Mouse (Mus musculus) hindbrain, embryonic 10.5 days (tissue): ENCODE results near the gene Pcyt2. TPM values are rescaled to one million over a fixed set of nuclear protein-coding genes. Genes with fewer than 3 reads are reported as not detected.
"Not testable (repeated sequence)": the region's sequence is repeated elsewhere in the genome, so short reads cannot be mapped to it uniquely, and the experiment has no call there.

ENCODE experiments used
- DNase-seq: peaks from one replicate; pipeline ENCODE4 v3.0.0-alpha.2; 2017; ENCODE audit warnings: low spot score
- H3K27ac ChIP-seq: fragments of 300-500 bp; sonication (generic); 2 replicates; pipeline ENCODE4 v1.5.1; 2016; ENCODE audit warnings: mild to moderate bottlenecking, moderate library complexity
- H3K27me3 ChIP-seq: fragments of 300-500 bp; sonication (generic); 2 replicates; pipeline ENCODE4 v1.6.1; 2016; ENCODE audit warnings: mild to moderate bottlenecking; ENCODE audit not compliant: poor library complexity, insufficient read depth, severe bottlenecking
- H3K36me3 ChIP-seq: fragments of 300-500 bp; sonication (generic); 2 replicates; pipeline ENCODE4 v1.6.1; 2016; ENCODE audit warnings: mild to moderate bottlenecking, moderate library complexity
- H3K4me1 ChIP-seq: fragments of 300-500 bp; sonication (generic); replicated peaks from 2 replicates; pipeline ENCODE4 v1.6.1; 2016; ENCODE audit warnings: mild to moderate bottlenecking
- H3K4me3 ChIP-seq: fragments of 300-500 bp; sonication (generic); 2 replicates; pipeline ENCODE4 v1.5.1; 2016; ENCODE audit warnings: mild to moderate bottlenecking, moderate library complexity
- H3K9me3 ChIP-seq: fragments of 300-500 bp; sonication (generic); 2 replicates; pipeline ENCODE4 v1.6.1; 2016; ENCODE audit warnings: mild to moderate bottlenecking, moderate library complexity
- WGBS: fragments of 180-500 bp; shearing (Covaris S2); methylation state at CpG from one replicate; pipeline ENCODE4 v1.1.7; 2016; 5-methylcytosine and 5-hydroxymethylcytosine counted together
- polyA plus RNA-seq: library from polyadenylated mRNA; unstranded; fragments of >200 nt; fragmentation: Nextera tagmentation; extraction: Ambion mirVana; gene quantifications from 2 replicates; pipeline ENCODE4 v1.2.1, GENCODE M21; 2016

Pcyt2 gene
- polyA plus RNA-seq, 1 experiment from 2014 or later = 160 TPM

- DNase-seq = no peak
- H3K27ac ChIP-seq = no peak overlapping the region
- peaks cover 87% of the 10 kb centered on the region for H3K36me3 ChIP-seq
- H3K9me3 ChIP-seq = no peaks in the 10 kb centered on the region
- H3K27me3 ChIP-seq = peaks cover 35% of the 10 kb centered on the region
- no peak overlapping the region for H3K4me3 ChIP-seq
- peaks cover 28% of the 10 kb centered on the region for H3K4me1 ChIP-seq
- WGBS = 90% methylated on average over 7 of the region's 7 CpGs
Measured at GRCm38 (mm10) chr11:120605667-120606066, 12.1 kb downstream of the Pcyt2 start.

- WGBS = 90% methylated on average over 2 of the region's 2 CpGs
- Histone ChIP-seq H3K36me3 (peaks cover 79% of the 10 kb centered on the region), H3K27me3 (peaks cover 22% of the 10 kb centered on the region)
Measured at GRCm38 (mm10) chr11:120603545-120603944, 14.2 kb downstream of the Pcyt2 start.

GRCm38 (mm10) chr11:120600716-120601115 lies 17.0 kb downstream of the Pcyt2 start:
- H3K9me3 ChIP-seq = no peaks in the 10 kb centered on the region
- H3K36me3 ChIP-seq = peaks cover 77% of the 10 kb centered on the region
- no peak overlapping the region for H3K4me3 ChIP-seq
- 96% methylated on average over 3 of the region's 3 CpGs for WGBS
- no peaks in the 10 kb centered on the region for H3K27me3 ChIP-seq
- no peak overlapping the region for H3K27ac ChIP-seq
- no peak for DNase-seq
- peaks cover 35% of the 10 kb centered on the region for H3K4me1 ChIP-seq

More at GRCm38 (mm10) chr11:120603545-120603944, 14.2 kb downstream of the Pcyt2 start:
- H3K27ac ChIP-seq = no peak overlapping the region
- peaks cover 32% of the 10 kb centered on the region for H3K4me1 ChIP-seq
- H3K4me3 ChIP-seq = no peak overlapping the region
- no peaks in the 10 kb centered on the region for H3K9me3 ChIP-seq
- DNase-seq = no peak

DNA sequence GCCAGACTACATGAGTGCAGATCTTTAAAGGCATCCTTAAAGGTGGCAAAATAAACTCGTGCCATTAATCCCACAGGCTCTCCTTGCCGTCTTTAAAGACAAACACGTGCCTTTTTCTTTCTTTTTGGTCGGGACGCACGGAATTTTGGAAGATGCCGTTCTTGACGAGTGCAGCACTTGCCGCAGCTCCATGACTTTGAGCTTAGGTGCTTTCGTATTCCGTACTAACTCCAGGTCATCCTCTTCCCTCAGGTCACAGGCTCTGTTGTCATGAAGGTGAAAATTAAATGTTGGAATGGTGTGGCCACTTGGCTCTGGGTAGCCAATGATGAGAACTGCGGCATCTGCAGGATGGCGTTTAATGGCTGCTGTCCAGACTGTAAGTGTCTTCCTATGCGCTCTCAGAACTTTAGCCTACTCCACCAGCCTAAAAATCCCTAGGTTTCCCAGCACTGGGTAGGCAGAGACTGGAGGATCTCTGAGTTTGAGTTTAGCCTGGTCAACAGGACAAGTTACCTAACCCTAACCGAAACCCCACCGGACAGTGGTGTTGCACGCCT lies 18.7 kb downstream of the Pcyt2 start:
- H3K27ac ChIP-seq = peak overlapping the region; percentile 99
- H3K27me3 ChIP-seq = no peaks in the 10 kb centered on the region
- H3K4me3 ChIP-seq = peak overlapping the region; percentile 91
- H3K4me1 ChIP-seq = peaks cover 42% of the 10 kb centered on the region
- no peak for DNase-seq
- 53% methylated on average over 17 of the region's 17 CpGs for WGBS
- peaks cover 77% of the 10 kb centered on the region for H3K36me3 ChIP-seq
- no peaks in the 10 kb centered on the region for H3K9me3 ChIP-seq

DNA sequence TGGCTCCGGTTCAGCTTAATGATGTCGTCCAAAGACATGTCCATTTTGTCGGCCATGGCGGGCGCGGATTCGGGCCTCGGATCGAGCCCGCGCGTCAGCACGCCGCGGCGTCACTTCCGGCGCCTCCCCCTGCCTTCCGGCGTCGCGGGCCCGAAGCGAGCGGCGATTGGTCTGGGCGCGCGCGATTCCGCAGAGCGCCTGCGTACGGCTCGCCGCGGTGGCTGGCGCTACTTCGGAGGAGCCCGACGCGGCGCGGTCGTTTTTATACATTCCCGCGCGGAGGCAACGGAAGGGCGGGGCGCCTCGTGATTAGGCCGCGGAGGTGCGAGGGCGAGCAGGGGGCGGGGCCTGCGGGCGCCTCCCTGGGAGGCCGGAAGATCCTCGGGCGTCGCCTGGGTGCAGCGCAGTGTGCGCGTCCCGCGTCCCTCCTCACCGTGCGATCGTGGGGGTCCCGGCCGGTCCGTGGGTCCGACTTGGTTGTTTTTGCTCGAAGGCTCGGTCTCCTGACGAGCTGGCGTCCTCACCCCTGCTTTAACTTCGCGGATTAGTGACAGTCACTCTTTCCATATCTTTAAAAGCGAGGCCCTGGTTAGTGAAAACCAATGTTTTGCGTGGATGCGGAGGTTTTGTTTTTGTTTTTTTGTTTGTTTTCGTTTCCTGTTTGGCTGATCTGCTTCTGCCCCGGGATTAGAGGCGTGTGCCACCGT lies 19.3 kb downstream of the Pcyt2 start, which contains the start of the genes Alyref and Anapc11:
Alyref (minus strand) TSS at position 83 of the 707 bp plus-strand sequence.
Anapc11 (plus strand) TSS at position 139 of the 707 bp plus-strand sequence.
- peak; percentile 94 for DNase-seq
- H3K27me3 ChIP-seq = no peaks in the 10 kb centered on the region
- WGBS = under 1% methylated on average over 88 of the region's 88 CpGs
- H3K4me3 ChIP-seq = peak within 1 kb of the TSS; percentile 91
- peak within 1 kb of the TSS; percentile 99 for H3K27ac ChIP-seq
- H3K4me1 ChIP-seq = peaks cover 42% of the 10 kb centered on the region
- peaks cover 77% of the 10 kb centered on the region for H3K36me3 ChIP-seq
- no peaks in the 10 kb centered on the region for H3K9me3 ChIP-seq

GRCm38 (mm10) chr11:120597240-120598235 lies 20.2 kb downstream of the Pcyt2 start:
- peak; percentile 35 for DNase-seq
- Histone ChIP-seq H3K27me3 (no peaks in the 10 kb centered on the region), H3K36me3 (peaks cover 77% of the 10 kb centered on the region), H3K4me3 (peak overlapping the region; percentile 91), H3K9me3 (no peaks in the 10 kb centered on the region), H3K4me1 (peaks cover 42% of the 10 kb centered on the region), H3K27ac (peak overlapping the region; percentile 99)
- 5% methylated on average over 98 of the region's 99 CpGs for WGBS

DNA sequence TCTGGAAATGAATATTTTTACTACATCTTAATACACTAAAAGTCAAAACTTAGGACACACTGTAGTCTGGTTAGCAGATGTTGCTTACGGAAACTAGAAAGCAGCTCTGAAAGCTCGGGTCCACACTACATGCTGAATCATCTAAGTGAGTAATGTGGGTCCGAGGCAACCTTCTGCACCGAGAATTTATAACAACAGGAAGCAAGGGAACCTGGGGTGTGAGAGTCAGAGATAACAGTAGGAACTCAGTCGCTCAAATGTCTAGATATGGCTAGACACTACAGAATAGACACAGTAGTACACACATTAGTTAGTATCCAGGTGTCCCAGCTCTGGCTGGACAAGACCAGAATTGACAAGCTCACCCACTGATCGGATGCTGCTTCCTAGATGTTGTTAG lies 29.2 kb downstream of the Pcyt2 start:
- WGBS = 97% methylated on average over 6 of the region's 6 CpGs
- Histone ChIP-seq H3K4me3 (no peak overlapping the region), H3K27me3 (no peaks in the 10 kb centered on the region), H3K27ac (no peak overlapping the region), H3K4me1 (no peaks in the 10 kb centered on the region), H3K9me3 (peaks cover 4% of the 10 kb centered on the region), H3K36me3 (peaks cover 99% of the 10 kb centered on the region)
- DNase-seq = no peak

DNA sequence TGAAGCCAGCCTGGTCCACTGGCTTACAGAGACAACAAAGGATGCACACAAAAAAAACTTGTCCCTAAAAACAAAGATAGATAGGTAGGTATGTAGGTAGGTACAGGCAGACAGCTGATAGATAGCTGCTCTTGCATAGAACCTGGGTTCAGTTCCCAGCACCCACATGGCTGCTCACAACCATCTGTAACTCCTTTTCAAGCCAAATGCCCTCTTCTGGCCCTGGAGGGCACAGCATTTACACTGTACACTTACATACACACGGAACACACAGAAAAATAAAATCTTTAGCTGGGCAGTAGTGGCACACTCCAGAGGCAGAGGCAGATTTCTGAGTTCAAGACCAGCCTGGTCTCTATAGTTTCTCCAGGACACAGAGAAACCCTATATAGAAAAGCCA lies 33.8 kb downstream of the Pcyt2 start:
- no peak for DNase-seq
- Histone ChIP-seq H3K27ac (no peak overlapping the region), H3K4me3 (no peak overlapping the region), H3K27me3 (no peaks in the 10 kb centered on the region), H3K36me3 (peaks cover 76% of the 10 kb centered on the region), H3K9me3 (peaks cover 4% of the 10 kb centered on the region), H3K4me1 (peaks cover 30% of the 10 kb centered on the region)
- 96% methylated on average over 1 of the region's 1 CpGs for WGBS

DNA sequence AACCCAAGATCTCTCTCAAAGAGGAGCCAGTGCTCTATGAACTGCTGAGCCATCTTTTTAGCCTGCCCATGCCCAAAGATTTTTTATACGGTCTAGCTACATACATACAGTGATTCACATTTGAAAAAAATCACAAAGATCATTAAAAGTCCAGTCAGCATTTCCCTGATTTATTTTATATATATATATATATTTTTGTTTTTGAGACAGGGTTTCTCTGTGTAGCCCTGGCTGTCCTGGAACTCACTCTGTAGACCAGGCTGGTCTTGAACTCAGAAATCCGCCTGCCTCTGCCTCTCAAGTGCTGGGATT lies 34.8 kb downstream of the Pcyt2 start:
- not testable (repeated sequence) for H3K4me3 ChIP-seq, H3K9me3 ChIP-seq, DNase-seq, H3K27me3 ChIP-seq
- H3K4me1 ChIP-seq = peaks cover 40% of the 10 kb centered on the region
- peaks cover 77% of the 10 kb centered on the region for H3K36me3 ChIP-seq
- H3K27ac ChIP-seq = 0 out of 2 replicates have a peak overlapping the region, but pooled peaks have one; percentile 99
- 89% methylated on average over 2 of the region's 2 CpGs for WGBS

DNA sequence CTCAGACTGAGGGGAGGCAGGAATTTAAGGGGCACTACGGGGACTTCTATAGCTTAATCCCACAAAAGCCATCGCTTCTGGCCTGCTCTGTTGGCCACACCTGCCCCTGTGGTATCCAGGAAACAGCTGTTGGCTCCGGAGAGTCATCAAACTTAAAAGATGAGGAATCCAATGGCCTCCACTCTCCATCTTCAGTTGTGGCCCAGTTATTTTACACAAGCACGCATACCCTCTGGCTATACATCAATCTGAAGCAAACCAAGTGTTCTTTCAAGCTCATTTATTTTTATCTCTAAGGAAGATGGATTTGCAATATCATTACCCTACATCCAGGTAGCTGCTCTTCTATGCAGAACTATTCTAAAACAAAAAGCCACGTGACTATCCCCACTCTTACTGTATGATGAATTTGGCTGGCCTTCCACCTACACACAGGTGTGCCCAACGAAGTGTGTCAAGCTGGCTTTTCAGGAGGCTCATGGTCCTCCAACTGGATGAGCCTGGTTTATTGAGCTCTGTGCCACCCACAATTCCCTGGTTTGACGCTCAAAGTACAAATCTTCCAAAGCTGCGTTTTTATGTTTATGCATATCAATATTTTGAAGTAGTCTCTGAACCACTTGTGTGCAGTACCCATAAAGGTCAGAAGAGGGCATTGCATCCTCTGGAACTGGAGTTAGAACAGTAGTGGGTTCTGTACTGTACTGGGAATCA lies 35.3 kb downstream of the Pcyt2 start:
- no peaks in the 10 kb centered on the region for H3K27me3 ChIP-seq
- peaks cover 77% of the 10 kb centered on the region for H3K36me3 ChIP-seq
- peaks cover 4% of the 10 kb centered on the region for H3K9me3 ChIP-seq
- 76% methylated on average over 8 of the region's 8 CpGs for WGBS
- peaks cover 40% of the 10 kb centered on the region for H3K4me1 ChIP-seq
- peak overlapping the region; percentile 99 for H3K27ac ChIP-seq
- DNase-seq = no peak
- peak overlapping the region; percentile 93 for H3K4me3 ChIP-seq

DNA sequence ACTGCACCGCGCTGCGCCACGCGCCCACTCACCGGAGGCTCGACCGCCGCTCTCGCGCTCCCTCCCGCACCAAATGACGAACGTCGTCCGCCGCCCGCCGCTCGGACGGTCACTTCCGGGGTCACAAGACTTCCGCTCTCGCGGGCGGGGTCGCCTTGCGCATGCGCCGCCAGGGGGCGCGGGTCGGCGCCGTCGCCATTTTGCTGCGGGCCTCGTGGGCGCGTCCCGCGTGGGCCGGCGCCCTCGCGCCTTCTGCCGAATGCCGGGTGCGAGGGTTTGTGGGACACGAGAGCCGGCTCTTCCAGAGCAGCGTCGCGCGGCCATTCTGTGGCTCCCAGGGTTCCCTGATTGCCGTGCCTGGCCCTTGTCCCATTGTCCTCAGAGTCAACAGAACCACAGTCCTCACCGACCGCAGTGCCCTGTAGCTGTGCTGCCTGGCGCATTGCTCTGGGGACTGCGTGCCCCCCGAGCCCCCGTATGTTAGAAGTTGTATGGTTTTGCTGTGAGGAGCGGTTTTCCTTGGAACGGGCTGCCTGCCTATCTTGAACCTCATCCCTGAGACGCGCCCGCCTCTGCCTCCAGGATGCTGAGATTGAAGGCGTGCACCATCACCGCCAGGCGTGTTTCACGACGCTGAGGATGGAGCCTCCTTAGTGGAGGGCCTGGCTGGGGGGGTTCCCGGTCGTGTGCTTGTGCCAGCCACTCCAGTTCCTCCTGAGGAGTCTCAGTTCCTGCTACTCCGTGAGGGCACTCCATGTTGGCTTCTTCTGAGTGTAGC lies 36.1 kb downstream of the Pcyt2 start, which contains the start of gene Arhgdia:
Arhgdia (minus strand) TSS at position 135 of the 778 bp plus-strand sequence.
- 5% methylated on average over 75 of the region's 75 CpGs for WGBS
- Histone ChIP-seq H3K27ac (peak within 1 kb of the TSS; percentile 99), H3K4me3 (peak within 1 kb of the TSS; percentile 93), H3K36me3 (peaks cover 76% of the 10 kb centered on the region), H3K27me3 (no peaks in the 10 kb centered on the region), H3K9me3 (peaks cover 4% of the 10 kb centered on the region), H3K4me1 (peaks cover 40% of the 10 kb centered on the region)
- peak; percentile 90 for DNase-seq
